Mouse (Mus musculus) common myeloid progenitor, adult 5-6 weeks (primary cell): ENCODE data around the gene Zdhhc24. TPM values are rescaled to one million over a fixed set of nuclear protein-coding genes. Genes with fewer than 3 reads are reported as not detected.
"Not testable (repeated sequence)": the region's sequence is repeated elsewhere in the genome, so short reads cannot be mapped to it uniquely, and the experiment has no call there.

Source experiments
- ATAC-seq: replicated peaks from 2 replicates; pipeline ENCODE4 v1.8.0; 2016; ENCODE audit warnings: low read depth, mild to moderate bottlenecking, moderate TSS enrichment, inconsistent platforms; ENCODE audit not compliant: poor library complexity, severe bottlenecking
- total RNA-seq: library from RNA; stranded (forward); fragments of 200-1000, 187-1606 nt; gene quantifications from 2 replicates; pipeline ENCODE4 v1.2.3, GENCODE M21; 2017

The Zdhhc24 gene
- total RNA-seq: 9.2 and 9.6 TPM in 2 replicates

DNA sequence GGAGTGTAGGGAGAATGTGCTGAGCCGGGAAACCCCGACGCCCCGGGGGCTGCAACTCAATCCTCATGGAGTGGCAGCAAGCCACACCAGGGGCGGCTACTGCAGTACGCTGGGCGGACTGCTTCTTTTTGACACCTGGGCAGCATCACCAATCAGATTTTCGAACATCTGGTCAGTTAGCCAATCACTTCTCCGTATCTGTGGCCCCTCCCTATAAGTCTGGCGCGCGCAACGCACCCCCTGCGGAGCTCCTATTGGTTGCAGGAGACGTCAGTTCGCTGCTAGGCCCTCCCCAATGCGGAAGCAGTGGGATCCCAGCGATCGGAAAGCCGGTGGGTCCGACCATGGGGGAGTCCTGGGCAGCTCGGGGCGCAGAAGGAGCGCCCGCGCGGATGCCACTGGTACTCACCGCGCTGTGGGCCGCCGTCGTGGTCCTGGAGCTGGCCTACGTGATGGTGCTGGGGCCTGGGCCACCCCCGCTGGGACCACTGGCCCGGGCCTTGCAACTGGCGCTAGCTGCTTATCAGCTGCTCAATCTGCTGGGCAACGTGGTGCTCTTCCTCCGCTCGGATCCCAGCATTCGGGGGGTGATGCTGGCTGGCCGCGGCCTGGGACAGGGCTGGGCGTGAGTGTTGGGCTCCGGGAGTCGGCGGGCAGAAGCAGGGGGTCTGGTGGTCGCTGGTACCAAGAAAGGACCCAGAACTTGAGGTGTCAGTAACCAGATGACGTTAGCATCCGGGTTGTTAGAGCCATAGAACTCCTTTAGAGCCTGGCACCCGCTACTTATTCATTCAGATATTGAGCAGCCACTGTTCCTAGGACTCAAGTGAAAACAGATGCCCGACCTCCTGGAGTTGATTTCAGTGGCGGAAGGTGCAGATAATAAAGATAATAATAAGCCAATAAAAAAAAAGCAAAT lies at the start of gene Zdhhc24:
TSS of gene Zdhhc24 (plus strand) at position 264 of the 919 bp plus-strand sequence.
- ATAC-seq: peak; percentile 99

DNA sequence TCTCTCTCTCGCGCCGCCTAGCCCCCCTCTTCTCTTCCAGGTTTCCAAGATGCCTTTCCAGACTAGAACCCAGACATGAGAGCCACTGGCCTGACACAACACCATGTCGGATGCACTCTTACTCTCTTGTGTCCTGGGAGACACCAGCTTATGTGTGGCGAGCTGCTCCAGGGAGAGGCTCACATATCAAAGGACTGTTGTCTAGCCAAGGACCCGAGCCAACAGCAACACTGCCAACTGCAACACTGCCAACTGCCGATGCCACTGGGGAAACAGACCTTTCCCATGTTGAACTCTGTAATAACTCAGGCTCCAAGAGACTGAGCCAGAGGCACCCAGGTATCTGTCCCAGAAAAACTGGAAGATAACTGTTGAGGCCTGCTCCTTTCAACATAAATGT lies 49.3 kb upstream of the Zdhhc24 start:
- ATAC-seq: no peak

DNA sequence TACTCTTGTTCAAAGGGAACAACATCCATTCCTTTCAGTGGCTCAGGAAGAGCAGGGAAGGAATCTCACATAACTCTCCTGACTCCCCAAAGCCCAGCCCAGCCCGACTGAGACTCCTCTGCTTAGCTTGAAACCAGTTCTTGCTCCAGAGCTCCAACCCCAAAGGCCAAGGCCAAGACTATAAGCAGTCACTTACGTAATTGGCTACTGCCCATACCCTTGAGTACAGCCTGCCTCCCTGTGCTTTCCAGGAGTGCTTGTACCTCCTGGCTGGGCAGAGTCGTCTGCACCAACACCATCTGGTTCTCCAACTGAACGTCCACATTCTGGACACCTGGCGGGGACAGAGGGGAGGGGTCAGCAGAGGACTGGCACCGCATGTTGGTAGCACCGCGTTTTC lies 44.5 kb upstream of the Zdhhc24 start:
- no peak for ATAC-seq

DNA sequence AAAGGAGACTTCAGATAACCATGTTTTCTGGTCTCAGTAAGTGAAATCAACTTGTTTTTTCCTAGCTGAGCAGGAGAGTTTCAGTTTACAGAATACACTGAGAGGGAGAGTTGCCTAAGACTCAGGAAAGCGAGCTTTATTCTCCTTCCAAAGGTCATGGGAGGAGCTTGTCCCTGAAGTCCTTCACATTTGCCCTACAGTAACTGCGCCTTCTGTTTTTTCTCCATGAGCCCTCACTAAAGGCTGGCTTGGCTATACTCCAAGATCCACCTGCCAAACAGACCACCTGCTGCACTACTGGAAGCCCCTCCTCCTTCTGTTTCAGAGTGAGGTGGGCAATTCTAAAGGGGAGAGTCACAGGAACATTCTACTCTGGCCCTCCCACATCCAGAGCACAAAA lies 42.4 kb upstream of the Zdhhc24 start:
- no peak for ATAC-seq

DNA sequence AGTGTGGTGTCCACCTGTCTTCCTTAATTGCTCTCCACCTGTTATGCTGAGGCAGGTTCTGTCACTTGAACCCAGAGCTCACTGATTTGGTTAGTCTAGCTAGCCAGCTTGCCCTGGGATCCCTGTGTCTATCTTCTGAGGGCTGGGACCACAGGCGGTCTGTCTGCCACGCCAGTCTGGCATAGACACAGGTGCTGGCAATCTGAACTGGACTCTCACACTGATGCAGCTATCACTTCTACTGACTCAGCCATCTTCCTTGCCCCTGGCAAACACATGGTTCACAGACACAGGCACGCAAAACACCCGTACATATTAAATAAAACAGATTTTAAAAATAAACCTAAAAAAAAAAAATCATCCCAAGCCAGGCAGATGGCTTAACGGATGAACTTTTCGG lies 41.4 kb upstream of the Zdhhc24 start:
- ATAC-seq: no peak

DNA sequence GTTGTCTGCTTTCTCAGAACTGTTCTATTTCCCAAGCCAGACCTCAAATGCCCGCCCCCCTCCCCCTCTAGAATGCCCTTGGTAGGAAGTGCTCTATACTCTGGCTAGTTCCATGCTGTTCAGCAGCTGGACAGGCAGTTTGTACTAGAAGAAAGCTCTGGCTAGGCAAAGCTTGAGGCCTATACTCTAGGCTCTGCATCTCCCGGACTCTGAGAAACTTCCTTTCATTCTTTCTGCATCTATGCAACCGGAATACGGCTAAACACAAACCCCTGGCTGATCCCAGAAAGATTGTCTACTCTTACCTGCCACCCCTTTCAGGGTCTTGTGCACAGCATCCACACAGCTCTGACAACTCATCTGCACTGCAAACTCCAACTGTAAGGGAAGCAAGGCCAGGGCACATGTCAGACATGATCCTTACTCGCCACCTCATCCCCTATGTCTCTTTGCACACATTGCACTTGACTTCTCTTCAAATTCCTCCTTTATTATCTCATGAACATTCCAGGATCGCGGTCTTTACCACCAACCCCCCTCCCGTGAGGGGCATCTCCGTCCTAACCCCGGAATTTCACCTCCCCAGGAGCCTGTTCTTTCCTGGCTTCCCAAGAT lies 39.8 kb upstream of the Zdhhc24 start:
- ATAC-seq: no peak

DNA sequence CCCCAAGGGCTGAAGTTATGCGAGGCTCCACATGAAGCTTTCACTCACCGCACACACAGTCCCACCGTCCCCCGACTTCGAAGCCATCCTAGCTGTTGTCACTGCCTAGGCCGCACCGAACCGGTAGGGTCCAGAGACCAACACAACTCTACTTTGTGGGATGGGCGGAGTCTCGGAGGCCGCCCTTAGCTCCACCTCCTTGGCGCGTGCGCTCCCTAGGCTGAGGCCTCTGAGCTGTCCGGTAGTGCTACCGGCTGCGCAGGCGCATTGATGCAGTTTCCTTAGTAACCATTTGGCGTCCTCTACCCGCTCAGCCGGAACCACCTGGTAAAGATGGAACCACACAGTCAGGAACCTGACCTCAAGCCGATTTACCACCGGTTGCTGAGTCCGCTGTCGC lies 39.3 kb upstream of the Zdhhc24 start, which contains the start of the genes Ccs and Ccdc87:
TSS of gene Ccs (minus strand) at position 184 of the 400 bp plus-strand sequence.
TSS of gene Ccdc87 (plus strand) at position 218 of the 400 bp plus-strand sequence.
- peak; percentile 94 for ATAC-seq

DNA sequence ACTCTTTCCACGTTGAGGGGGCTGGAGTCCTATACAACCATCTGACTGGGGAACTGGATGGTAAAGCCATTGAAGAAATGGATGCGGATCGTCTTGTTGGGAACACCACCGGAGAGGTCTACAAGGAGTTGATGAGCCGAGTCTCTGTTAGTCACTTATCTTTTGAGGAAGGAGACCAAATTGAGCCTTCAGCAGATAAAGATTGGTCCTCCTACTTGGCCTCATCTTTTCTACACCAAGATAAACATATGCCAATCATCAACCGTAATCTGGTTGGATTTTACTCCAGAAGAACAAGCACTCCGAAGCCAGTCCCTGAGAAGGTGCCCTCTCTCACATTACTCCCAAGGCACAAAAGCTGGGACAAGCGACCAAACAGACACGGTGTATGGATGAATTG lies 37.6 kb upstream of the Zdhhc24 start:
- no peak for ATAC-seq

DNA sequence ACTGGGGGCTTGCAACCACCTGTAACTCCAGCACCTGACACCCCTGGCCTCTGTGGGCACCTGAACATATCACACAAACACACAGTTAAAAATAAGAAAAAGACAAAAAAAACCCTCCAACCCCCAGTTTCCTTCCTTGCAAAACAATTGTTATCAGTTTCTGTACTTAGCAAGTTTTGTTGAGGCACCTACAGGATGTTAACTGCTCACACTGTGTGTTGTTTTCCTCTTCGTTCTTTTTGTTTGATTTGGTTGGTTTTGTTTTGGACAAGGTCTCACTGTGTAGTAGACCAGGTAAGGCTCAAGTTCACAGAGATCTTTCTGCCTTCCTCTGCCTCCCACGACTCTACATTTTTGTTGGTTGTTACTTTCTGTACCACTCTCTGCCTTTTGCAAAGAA lies 35.9 kb upstream of the Zdhhc24 start:
- no peak for ATAC-seq

DNA sequence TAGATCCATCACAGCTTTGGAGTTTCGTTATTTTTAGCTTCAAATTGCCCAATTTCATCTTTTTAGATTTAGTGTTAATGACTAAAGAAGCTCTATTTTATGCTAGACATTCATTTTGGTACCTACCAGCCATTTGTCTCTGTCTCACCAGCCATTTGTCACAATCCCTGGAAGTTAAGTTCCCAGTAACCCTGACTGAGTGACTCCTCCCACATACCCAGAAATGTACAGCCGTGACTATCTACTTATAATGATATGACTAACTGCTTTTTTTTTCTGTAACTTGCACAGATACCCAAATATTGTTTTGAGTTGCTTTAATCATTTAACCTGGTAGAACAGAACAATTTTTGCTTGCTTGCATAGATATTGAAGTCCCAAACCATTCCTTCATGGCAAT lies 32.6 kb upstream of the Zdhhc24 start:
- ATAC-seq: no peak

DNA sequence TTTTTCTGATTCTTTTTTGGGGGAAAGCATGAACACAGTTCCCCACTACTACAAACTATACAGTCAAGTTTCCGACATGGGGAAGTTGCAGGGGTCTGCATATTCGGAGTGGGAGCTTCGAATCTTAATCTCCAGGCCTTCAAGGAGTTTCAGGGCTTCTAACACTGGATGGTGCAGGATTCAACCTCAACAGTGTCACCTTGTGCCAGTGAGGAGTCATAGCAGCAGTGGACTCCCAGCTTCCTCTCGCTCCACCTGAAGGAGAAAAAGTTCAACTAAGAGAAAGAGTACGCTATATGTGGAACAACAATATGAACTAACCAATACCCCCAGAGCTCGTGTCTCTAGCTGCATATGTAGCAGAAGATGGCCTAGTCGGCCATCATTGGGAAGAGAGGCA lies 31.0 kb upstream of the Zdhhc24 start:
- peak; percentile 84 for ATAC-seq

DNA sequence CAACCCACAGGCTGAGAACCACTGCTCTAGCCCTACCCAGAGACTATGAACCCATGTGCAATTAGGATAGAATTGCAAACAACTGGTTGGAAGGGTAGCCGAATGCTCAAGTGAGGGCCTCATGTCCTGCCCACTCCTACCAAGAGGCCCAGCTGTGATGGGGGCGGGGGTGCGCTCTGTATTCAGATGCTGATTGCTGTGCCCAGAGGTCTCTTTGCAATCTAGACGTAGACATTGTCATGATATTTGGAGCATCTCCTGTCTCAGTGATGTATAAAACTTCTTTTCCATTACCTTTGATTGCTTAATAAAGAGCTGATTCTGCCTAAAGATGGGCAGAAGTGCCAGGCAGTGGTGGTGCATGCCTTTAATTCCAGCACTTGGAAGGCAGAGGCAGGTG lies 28.7 kb upstream of the Zdhhc24 start:
- ATAC-seq: no peak

DNA sequence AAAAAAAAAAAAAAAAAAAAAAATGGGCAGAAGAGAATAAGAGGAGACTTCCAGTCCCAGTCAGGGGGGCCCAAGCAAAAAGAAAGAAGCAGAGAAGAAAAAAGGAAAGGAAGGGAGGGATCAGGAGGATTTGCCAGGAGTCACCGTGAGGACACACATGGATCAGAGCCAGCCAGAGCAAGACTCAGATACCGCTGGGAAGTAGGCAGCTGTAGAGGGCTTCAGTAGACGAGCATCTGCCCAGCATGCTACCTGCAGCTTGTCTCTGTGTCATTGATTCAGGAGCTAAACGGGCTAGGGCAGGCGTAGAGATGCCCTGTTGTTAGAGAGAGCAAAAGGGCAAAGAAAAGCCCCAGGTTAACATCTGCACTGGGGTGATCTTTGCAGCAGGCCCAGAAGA lies 28.2 kb upstream of the Zdhhc24 start:
- ATAC-seq: no peak

DNA sequence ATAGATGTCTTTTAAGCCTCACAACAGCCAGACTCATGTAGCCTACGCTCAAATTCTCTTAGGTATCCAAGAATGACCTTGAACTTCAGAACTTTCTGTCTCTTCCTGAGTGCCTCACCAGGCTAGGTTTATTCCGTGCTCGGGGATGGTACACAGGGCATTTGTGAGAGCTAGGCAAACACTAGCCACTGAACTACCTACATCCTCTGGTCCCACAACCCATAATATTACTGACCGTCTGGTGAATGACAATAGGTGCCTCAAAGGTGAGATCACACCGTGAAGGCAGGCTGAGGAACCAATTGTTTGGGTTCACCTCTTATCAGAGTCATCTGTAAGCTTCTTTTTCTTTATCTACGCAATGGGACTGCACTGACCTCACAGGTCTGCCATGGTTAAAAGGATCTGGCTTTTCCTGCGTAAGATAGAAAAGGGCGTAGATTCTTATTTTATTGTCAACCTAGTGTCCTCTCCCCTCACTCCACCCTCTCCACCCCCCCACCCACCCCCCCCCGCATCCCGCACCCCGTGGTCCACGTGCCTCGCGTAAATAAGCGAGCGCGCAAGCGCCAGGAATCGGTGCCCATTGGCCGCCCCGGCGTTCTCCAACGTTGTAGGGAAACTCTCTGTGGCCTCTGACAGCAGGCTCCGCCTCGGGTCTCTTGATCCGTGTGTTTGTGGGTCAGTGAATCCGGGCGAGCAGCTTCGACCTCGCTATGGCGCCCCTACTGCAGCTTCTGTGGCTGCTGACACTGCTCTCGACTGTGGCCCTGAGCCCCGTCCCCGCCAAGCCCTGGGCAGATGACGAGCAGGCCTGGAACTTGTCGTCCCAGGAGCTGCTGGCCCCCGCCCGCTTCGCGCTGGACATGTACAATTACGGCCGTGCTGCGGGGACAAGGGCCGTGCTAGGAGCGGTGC lies 23.7 kb upstream of the Zdhhc24 start, which contains the start of gene Ctsf:
TSS of gene Ctsf (plus strand) at position 579 of the 918 bp plus-strand sequence.
- ATAC-seq: peak; percentile 84

DNA sequence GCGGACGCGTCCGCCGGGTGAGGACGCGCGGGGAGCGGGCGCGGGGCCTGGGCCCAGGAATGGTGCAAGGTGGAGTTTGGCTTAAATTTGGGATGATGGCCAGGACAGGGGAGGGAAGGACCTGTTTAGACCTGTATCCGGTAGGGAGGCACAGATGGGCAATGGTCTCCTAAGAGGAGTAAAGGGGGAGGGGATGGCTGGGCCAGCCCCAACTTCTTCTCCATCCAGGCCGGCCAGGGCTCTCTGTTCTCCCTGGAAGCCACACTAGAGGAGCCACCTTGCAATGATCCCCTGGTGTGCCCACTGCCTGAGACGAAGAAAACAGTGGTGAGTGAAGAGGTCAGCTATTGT lies 23.0 kb upstream of the Zdhhc24 start:
- ATAC-seq: no peak

DNA sequence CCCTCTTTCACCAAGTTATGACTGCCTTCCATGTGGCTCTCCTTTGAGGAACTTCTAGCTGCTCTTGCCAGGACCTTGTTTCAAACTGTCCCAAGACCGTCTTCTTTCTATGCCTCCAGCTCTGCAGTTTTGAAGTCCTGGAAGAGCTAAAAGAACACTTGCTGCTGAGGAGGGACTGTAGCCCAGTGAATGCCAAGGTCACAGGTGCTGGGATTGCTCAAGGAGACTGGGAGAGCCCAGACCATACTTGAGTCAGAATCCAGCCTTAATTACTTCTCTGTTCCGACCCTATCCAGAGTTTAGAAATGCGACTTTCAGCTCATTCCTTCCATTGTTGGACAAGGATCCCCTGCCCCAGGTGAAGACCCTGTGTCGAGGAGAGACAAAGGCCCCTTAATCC lies 22.5 kb upstream of the Zdhhc24 start:
- no peak for ATAC-seq

DNA sequence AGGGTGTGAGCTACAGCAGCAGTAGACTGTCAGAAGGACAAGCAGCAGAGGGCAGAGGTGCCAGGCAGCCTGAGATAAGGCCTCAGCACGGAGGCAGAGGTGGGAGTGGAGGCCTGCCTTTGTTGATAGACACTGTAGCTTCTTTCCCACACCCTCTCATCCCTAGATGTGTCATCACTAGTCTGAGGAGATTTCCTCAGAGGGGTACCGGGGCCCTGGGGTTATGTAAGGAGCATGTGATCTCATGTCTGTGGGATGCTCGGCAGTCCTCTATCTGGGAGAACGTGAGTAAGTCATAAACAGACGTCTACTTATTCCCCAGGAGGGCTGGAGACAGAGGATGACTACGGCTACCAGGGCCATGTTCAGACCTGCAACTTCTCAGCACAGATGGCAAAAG lies 19.4 kb upstream of the Zdhhc24 start:
- no peak; the same call in 1 of the 2 replicates for ATAC-seq

DNA sequence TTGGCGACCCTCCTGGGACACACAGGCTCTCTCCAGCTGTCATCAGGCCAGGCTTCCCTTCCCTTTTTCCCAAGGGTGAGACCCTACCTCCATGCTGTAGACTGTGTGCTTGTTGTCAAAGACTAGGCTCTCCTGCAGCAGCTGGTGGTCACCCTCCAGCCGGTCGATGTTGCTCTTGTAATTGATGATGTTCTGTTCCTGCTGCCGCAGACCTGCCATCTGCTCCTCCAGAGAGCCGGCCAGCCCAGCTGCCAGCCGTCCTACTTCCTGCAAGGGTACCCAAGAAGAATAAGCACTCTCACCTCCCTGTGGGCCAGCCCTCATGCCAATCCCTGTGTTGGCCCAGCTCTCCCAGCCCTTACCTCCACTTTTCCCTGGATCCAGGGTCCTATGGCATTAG lies 15.4 kb upstream of the Zdhhc24 start:
- ATAC-seq: no peak

DNA sequence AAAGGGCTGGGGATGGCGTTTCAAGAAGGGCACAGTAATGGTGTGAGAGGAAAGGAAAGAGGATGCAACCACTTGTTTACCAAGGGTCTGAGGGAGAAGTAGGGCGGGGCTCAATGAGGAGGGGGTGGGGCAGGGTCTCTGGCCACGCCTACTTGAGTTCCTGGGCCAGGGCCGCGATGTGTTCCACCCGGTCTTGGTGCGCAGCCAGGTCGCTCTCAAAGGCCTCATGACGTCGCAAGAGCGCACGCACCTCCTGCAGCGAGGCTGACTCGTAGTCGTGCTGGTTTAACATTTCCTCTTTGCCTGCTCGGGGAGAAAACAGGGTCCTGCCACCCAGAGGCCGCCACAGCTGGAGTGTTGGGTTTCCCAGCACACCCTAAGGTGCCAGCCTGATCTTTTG lies 13.3 kb upstream of the Zdhhc24 start:
- ATAC-seq: peak; percentile 73

DNA sequence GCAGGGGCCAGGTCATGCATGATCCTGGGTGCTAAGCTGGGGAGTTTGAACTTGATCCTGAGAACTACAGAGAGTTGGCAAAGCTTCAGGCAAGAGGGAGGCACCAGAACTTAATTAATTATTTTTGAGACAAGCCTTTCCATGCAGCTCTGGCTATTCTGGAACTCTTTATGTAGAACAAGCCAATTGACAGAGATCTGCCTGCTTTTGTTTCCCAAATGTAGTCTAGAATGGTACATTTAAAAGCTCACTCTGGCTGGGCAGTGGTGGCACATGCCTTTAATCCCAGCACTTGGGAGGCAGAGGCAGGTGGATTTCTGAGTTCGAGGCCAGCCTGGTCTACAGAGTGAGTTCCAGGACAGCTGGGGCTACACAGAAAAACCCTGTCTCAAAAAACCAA lies 3.9 kb upstream of the Zdhhc24 start:
- not testable (repeated sequence) for ATAC-seq
